Mouse (Mus musculus) urinary bladder, postnatal 4 days (tissue): ENCODE measurements around the gene Nmnat1.
A peak's percentile ranks its signal among the peaks of the same experiment; 100 is the strongest.

ENCODE experiments used
- DNase-seq, 2 experiments: peaks; one replicate each; pipeline ENCODE4 v3.0.0; 2021 to 2022; ENCODE audit warnings: low spot score in 2 of 2

Gene Nmnat1

DNA sequence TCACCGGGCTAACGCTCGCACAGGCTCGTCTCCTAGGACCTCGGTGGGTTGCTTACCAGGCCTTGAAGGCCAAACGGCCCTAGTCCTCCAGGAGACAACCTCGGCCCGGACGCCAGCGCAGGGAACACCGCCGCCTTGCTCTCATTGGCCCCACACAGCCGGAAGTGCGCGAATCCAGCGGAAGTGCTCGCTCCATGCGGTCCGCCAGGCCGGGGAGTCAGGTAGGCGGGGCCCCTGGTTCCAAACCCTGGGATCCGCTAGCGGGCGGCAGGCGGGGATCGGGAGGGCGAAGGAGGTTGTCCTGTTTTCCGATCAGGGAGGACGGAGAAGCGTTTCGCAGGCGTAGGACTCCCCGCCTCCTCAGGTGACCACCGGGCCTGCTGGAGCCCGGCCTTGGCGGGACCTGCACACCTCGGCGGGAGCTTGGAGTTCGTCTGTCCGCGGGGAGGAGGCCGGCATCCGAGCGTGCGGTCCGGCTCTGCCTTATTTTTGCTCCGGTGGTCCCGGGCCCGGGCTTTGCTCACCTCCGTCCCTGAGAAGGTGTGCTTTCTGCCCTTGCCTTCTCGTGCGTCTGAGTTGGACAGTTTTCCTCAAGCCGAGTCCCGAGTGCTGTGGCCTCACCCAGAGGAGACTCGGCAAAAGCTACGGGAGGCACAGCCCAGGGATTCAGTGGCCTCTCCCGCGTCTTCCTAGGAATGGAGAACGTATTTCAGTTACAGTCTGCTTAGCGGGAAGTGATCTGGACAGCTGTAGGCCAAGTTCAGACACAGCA is at the start of gene Nmnat1, which contains the start of gene Lzic:
Nmnat1 (minus strand) TSS at position 150 of the 772 bp plus-strand sequence.
Lzic (plus strand) TSS at position 177 of the 772 bp plus-strand sequence.
- DNase-seq: peak; percentile 90 to 95

DNA sequence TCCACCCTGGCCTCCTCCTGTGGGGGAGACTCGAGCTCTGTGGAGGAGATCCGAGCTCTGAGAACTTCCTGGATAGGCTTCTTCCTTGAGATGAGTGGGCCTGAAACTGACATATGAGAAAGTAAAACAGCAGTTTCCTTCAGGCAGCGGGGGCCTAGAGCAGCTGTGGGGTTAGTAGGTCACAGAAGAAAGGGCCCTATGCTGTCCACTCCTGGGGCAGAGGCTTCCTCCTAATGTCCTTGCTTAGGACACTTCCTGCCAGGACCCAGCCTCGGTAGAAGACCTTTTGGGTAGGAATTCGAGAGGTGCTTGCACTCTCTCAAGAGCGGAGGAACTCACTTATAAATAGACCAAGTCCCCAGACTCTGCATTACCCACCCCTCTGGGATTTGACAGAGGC is 44.7 kb upstream of the Nmnat1 start:
- no peak for DNase-seq

DNA sequence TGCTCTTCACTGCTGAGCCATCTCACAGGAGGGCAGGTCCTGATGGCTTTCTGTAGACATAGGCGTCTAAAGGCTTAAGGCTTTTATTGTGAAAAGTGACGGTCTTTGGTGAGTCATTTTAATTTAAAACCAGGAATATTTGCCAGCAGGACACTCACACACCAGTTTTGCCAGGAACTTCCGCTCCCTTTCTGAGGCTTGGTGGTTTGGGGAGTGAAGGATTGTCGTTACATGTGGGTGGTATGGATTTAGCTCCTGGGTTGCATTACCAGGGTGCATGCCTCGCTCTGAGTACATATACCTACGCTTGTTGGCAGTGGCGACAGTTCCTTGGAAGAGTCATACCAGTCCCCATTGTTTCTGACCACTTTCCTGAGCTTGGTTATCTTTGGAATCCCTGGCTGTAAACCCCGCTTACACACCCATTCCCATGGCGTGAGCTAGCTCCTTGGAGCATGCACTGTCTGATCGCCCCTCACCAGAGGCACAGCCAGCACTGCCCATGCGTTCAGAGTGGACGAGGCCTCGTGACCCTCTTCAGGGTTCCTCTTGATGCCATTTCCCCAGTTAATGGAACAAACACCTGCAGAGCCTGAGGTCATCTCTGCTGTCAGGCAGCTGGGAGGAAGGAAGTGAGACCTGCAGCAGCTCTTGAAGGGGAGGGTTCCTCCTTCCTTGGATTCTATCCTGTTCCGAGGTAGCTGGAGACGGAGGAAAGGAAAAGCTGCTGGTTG is 42.8 kb upstream of the Nmnat1 start:
- DNase-seq: no peak

DNA sequence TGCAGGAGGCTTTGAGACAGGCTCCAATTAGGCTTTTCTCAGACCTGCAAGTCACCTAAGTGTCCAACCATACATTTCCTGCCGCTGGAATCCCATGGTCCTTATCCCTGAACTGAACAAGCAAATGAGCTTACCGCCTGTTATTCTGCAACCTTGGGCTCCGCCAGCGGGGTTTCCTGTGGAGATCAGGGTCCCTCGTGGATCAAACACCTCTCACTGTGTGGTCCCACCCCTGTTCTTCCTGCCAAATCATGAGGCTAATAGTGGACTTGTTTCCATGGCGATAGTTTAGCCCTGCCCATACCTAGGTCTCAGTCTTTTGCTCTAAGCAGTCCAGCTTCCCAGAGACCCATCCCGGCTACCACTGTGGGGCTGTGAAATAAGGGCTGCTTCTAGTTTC is 41.3 kb upstream of the Nmnat1 start:
- no peak for DNase-seq

DNA sequence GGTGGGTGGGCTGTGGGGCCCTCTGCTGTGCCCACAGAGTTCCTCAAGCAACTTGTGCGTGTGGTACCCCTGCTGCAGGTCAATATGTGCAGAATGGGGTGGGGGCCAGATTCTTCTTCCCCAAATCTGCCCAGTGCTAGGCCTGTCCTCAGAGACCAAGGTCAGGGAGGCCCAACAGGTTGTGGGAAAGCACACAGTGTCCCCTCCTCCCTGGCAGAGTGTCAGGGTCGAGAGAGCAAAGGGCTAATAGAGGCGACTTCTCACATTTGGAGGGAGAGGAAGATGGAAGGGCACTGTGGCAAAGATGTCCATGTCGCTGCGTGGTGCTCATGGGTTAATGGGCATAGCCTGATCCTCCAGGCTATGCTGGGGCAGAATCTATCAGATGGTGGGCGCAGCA is 40.8 kb upstream of the Nmnat1 start:
- no peak for DNase-seq

DNA sequence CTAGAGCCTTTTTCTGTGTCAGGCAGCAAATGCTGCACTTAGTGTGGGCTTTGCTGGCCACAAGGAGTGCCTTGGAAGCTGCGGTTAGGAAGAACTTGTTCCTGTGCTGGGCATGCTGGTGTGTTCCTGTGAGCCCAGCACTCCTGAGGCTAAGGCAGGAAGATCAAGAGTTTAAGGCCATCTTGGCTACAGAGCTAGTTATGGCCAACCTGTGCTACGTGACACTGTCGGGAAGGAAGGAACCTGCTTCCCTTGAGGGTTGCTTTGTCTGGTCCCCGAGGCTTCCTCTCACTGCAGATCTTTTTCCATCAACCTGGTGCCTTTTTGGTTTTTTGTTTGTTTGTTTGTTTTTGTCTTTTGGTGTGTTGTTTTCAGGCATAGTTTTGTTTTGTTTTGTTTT is 40.2 kb upstream of the Nmnat1 start:
- no peak for DNase-seq

DNA sequence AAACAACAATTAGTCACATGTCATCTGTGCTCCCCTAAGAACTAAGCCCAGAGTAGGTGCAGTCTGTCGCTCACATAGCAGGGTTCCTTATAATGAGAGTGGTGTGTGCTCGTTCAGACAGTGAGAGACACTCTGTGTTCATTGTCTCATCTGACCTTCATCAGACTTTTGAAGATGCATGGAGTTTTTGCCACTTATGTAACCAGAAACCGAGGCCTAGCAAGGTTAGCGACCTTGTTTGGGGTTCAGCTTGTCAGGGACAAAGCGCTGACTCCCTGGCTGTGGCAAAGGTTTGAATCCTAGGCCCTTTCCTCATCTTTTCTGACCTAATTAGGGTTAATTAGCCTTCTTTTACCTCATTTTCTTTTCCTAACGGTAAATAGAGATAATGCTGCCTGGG is 39.0 kb upstream of the Nmnat1 start:
- no peak for DNase-seq

DNA sequence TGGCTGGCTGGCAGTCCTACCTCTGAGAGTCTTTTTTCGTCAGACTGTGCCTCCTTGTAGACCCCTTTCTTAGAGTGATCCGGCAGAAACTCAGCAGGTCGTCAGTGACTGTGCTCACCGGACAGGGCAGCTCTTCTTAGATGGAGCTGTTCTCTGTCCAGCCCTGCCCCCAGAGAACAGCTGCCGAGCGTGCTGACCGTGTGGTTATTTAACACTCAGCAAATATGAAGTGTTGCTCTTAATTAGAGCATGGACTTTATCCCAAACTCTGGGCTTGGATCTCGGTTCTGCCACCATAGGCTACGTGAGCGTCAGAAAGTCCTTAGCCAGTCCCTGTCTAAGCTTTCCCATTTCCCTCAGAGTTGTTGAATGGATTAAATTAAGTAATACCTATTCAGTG is 36.3 kb upstream of the Nmnat1 start:
- no peak for DNase-seq

DNA sequence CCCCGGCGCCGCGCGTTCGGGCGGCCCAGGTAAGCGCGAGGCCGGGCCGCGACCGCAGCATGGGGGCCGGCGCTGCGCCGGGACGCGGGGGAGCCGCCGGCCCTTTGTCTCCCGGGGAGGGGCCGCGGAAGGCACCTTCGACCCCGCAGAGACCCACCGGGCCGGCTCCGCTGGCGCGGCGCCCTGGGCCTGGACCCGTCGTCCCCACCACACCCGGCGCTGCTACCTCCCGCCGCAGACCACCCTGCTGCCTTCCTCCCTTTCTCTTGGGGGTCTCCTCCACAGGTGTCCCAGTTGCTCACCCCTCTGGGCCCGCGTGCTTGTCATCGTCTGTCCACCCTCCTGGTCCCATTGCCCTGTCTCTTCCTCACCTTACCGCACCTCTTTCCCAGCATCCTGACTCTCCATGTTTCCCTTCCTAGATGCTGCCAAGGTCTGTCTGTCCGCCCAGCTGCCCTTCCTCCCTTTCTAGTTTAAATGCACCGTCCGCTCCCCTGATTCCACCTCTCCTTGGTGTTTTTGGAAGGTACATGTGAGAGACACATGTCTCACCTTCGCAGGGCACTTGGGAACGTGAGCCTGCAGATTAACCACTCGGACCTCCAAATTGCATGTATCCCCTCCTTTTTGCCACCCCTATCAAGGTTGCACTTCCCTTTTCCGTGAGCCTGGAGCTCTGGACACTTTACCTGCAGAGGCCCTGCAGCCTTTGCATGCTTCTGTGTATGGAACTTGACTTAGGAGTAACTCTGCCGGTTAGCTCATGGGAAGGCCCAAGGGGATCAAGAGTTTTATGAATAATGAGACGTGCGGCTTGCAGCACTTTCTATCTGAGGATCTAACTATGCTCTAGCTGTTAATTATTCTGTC is 33.6 kb upstream of the Nmnat1 start:
- DNase-seq: no peak

DNA sequence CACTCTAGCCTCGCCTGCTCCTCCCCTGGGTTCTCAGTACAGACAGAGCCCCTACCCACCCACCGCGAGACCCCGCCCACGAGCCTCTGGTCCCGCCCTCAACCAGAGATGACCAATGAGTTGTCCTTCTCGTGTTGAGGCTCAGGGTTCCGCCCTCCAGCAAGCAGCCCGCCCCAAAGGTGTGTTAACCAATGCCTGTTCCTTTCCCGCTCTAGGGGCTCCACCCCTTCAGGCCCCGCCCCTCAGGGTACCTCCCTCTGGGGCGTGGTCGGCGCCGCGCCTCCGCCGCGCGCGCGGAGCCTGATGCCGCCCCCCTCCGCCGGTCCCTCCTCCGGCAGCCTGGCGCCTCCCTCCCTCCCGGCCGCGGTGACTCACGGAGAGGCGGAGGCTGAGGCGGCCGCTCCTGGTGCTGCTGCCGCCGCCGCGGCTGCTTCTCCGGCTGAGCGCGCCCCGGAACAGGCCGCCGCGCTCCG is 32.9 kb upstream of the Nmnat1 start, which contains the start of gene Ctnnbip1:
Ctnnbip1 (plus strand) TSS at position 369 of the 473 bp plus-strand sequence.
- peak; percentile 97 to 98 for DNase-seq

DNA sequence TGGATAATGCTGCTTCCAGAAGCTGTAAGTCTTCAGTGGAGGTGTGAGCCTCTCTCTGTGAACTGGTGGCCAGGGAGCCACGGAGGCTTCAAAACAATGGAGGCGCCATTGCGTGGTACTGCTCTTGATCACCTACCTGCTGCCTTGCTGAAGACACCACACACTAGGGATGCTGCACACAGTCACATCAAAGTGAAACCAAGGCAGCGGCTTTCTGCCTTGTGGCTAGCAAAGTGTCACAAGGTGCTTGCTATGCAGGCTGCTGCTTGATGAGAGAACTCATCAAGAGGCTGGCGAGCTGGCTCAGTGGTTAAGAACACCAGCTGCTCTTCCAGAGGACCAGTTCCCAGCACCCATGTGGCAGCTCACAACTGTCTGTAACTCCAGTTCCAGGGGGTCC is 30.7 kb upstream of the Nmnat1 start:
- DNase-seq: no peak

DNA sequence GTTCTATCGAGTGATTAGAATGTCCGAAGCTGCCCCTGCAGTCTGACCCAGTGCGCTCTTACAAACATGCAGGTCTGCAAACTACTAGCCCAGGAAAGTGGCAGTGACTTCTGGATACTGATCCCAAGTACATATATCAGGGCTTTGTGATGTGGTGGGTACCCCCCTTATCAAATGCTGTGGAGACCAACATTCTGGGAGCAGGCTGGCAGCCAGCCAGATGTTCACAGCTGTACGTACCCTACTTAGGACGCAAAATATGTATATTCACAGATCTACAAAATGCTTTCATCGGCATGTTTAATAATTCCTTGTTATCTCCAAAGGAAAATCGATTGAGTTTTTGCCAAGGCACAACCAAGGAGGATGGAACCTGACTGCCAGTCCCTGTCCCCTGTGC is 27.1 kb upstream of the Nmnat1 start:
- DNase-seq: no peak

DNA sequence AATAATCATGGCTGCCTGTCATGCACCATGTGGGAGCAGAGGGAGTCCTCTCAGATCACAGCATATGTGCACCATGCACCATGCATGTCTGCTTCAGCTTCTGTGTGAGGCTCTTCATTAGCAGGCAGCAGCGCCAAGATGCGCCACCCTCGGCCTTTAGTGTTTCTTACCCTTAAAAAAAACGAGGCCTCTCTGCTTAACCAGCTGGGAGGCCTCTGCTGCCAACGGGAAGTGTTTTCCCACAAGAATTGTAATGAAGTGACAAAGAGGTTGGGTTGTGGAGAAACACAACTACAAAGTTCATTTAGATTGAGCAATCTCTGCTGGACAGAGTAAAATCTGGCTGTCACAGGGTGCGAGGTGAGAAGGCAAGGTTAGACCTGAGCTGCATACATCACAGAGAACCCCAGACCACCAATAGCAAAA is 26.2 kb upstream of the Nmnat1 start:
- no peak for DNase-seq

DNA sequence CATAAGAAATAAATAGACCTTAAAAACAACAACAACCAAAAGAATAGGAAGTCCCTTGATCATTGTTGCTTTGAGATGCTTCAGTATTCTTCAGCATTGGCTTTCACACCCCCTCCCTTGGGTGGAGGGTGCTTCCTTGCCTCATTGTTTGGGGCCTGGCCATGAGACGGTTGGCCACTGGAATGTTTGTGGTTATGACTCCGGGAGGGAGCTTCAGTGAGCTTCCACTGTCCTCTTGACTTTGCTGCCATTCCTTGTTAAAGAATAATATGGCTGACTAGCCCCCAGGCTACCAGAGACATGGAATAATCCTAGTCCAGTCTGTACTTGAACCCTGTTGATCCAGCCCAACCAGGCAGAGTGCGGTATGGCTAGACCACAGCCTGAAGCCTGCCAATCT is 21.9 kb upstream of the Nmnat1 start:
- DNase-seq: no peak

DNA sequence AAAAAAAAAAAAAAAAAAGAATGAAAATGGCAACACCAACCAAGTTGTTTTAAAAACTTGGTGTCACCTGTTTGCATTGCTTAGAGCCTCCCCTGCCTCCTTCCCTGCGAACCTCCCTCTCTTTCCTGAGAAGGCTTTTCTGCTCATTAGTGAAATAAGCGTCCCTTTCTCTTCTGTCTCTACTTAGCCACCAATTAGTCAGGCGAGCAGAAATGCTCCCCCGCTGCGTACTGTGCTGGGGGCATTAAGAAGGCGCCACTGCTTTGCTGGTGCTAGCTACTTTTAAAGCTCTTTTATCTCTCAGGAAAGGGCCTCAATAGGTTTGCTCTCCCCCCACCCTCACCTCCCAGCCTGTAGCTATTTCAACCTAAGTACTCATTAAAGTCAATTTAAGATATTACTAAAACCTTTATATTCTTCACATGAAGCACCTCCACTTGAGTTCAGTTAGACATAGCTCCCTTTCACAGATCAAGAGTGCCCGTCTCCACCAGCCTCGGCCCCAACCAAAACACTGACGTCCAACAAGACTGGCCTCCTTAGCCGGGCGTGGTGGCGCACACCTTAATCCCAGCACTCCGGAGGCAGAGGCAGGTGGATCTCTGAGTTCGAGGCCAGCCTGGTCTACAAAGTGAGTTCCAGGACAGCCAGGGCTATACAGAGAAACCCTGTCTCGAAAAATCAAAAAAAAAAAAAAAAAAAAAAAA is 20.4 kb upstream of the Nmnat1 start:
- no peak for DNase-seq

DNA sequence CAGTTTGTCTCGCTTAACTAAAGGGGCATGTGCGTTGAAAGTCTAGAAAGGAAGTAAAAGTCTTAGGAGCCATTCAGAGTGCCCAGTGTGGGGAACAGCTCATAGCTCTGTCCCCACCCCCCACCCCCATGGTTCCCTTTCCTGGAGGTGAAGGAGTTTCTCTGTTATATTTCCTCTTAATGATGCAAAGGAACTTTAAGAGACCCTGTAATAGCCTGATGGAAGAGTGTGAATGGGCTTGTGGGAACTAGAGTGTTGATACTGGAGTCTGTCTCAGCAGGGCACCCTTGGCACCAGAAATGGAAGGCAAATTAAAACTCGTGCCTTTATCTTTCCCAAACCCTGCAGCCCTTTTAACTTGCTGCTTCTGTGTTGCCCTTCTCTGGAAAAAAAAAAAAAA is 19.9 kb upstream of the Nmnat1 start:
- no peak for DNase-seq

DNA sequence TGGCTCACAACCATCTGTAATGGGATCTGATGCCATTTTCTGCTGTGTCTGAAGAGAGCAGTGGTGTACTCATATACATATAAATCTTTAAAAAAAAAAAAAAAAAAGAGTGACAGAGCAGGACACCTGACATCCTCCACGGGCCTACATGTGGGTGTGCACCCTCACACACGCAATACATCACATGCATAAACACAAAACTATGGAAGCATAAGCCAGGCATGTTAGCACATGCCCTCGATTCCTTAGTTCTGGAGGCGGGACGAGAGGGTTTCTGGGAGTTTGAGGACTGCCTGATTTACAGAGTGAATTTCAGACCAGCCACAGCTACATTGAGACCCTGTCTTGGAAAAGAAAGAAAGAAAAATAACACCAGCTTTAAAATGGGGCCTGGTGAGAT is 19.4 kb upstream of the Nmnat1 start:
- no peak for DNase-seq

DNA sequence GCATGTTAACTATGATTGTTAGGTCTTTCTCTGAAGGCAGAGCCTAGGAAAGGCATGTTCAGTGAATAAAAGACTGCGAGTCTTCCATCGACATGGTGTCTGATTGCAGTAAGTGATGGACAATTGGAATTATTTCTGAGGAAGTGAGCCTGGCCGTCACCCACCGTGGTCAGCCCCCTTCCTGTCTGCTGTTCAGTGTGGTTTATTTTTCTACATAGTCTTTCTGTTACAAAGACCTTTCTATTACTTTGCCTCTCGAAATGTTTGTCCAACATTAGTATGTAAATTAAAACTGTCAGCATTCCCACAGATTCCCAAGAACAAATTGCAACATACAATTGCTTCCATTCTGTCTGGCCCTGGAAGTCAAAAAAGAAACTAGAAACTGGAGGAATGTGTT is 14.8 kb upstream of the Nmnat1 start:
- DNase-seq: no peak

DNA sequence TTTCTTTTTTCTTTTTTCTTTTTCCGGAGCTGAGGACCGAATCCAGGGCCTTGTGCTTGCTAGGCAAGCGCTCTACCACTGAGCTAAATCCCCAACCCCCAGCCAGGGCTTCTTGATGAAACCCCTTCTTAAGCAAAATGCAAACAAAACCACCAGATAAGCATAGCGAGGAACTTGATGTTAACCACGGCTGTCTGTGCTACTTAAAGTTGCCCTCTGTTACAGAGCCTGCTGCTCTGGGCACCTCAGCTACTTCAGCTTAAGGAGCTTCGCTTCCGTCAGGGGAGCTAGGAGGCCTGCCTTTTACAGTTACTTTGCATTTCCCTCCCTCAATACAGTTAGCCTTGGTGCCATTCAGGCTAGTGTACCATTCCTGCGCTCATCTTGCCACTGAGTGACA is 13.9 kb upstream of the Nmnat1 start:
- no peak for DNase-seq

DNA sequence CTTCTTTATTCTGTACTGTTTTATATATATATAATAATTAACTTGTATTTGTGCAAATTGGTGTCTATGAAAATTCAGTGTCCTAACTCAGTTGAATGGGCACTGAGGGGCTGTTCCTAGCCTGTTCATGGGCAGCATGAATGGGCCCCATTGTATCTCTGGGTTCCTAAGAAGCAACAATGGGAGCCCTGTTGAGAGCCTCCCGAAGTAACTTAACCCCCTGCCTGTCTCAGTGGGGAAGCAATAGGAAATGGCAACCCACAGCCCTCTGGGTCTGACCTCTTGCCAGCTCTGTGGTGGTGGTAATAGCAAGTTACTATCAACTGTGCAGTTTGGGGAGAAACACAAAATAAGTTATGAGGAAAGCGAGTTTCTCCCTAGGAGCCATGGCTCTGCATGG is 11.6 kb upstream of the Nmnat1 start:
- DNase-seq: no peak

DNA sequence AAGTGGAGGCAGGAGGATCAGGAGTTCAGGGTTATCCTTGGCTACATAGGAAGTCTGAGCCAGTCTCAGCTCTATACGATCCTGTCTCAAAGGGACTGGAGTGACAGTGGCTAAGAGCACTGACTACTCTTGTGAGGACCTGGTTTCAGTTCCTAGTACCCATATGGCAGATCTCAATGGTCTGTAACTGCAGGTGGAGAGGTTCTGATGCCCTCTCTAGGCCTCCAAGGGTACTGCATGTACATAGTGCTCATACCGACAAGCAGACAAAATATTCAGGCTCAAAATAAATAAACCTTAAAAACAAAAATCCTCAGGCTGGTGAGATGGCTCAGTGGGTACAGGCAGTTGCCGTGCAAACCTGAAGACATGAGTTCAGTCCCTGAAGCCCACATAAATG is 6.1 kb upstream of the Nmnat1 start:
- DNase-seq: no peak
